Comparison of ENCODE assay signal across 8 mouse cellular contexts in genomic region chrX:102156618-102157422, GRCm38 (mm10). TPM values are rescaled to one million over a fixed set of nuclear protein-coding genes. Genes with fewer than 3 reads are reported as not detected.
DNase-seq lines count a peak whose midpoint lies in the region; ATAC-seq lines count a peak whose summit lies in the region.

TSS of gene Ercc6l (minus strand) at chrX:102157091.

- peak within 1 kb of the TSS; percentile 88 for H3K27ac ChIP-seq in forebrain, embryonic 10.5 days
- H3K27ac ChIP-seq in heart, embryonic 16.5 days (ENCODE audit: low read length), result peak within 1 kb of the TSS; percentile 68
- H3K27ac ChIP-seq in liver, embryonic 15.5 days (replicated peaks), result peak within 1 kb of the TSS; percentile 80
- no peak within 1 kb of the TSS for H3K27ac ChIP-seq in neural tube, embryonic 12.5 days

- peaks cover 4% of the 10 kb centered on the region; the same call in 1 of the 2 replicates for H3K9me3 ChIP-seq in forebrain, embryonic 10.5 days
- H3K9me3 ChIP-seq in heart, embryonic 16.5 days (replicated peaks; ENCODE audit: control insufficient read depth, low read length), result no peaks in the 10 kb centered on the region
- no peaks in the 10 kb centered on the region for H3K9me3 ChIP-seq in liver, embryonic 15.5 days (replicated peaks)
- H3K9me3 ChIP-seq in neural tube, embryonic 12.5 days, result no peaks in the 10 kb centered on the region

- peaks cover 5% of the 10 kb centered on the region for H3K27me3 ChIP-seq in forebrain, embryonic 10.5 days (ENCODE audit: poor library complexity, severe bottlenecking)
- no peaks in the 10 kb centered on the region for H3K27me3 ChIP-seq in heart, embryonic 16.5 days (ENCODE audit: control insufficient read depth, insufficient read depth, low read length)
- H3K27me3 ChIP-seq in liver, embryonic 15.5 days, result no peaks in the 10 kb centered on the region
- H3K27me3 ChIP-seq in neural tube, embryonic 12.5 days (replicated peaks), result no peaks in the 10 kb centered on the region

- no peaks in the 10 kb centered on the region for H3K4me1 ChIP-seq in forebrain, embryonic 10.5 days
- H3K4me1 ChIP-seq in heart, embryonic 16.5 days (ENCODE audit: control insufficient read depth, insufficient read depth, low read length), result no peaks in the 10 kb centered on the region
- peaks cover 7% of the 10 kb centered on the region; the same call in 1 of the 2 replicates for H3K4me1 ChIP-seq in liver, embryonic 15.5 days (replicated peaks)
- H3K4me1 ChIP-seq in neural tube, embryonic 12.5 days, result no peaks in the 10 kb centered on the region

- peak; percentile 78 for DNase-seq in c-Kit-negative CD71-positive TER-119-positive erythroid progenitor cells, embryonic 14.5 days (ENCODE audit: low read depth, low spot score)
- DNase-seq in forebrain, embryonic 10.5 days (ENCODE audit: extremely low spot score, low spot score), result peak; percentile 84
- peak; percentile 90 to 95 for DNase-seq in kidney, postnatal 36 days
- DNase-seq in telencephalon, adult 2 months (ENCODE audit: low read depth, low spot score), result peak; percentile 81

- H3K9ac ChIP-seq in heart, embryonic 16.5 days (ENCODE audit: low read length), result peak within 1 kb of the TSS; percentile 76
- H3K9ac ChIP-seq in liver, embryonic 15.5 days, result peak within 1 kb of the TSS; percentile 70
- H3K9ac ChIP-seq in neural tube, embryonic 12.5 days, result peak within 1 kb of the TSS; percentile 22; the same call in 1 of the 2 replicates

- H3K4me2 ChIP-seq in heart, embryonic 16.5 days (ENCODE audit: low read depth, low read length), result peak within 1 kb of the TSS; percentile 63
- H3K4me2 ChIP-seq in liver, embryonic 15.5 days, result peak within 1 kb of the TSS; percentile 63
- H3K4me2 ChIP-seq in neural tube, embryonic 12.5 days (replicated peaks), result peak within 1 kb of the TSS; percentile 54

- H3K4me3 ChIP-seq in forebrain, embryonic 10.5 days, result peak within 1 kb of the TSS; percentile 60
- peak within 1 kb of the TSS; percentile 66 for H3K4me3 ChIP-seq in heart, embryonic 16.5 days (ENCODE audit: low read length)
- peak within 1 kb of the TSS; percentile 72 for H3K4me3 ChIP-seq in liver, embryonic 15.5 days (replicated peaks)
- peak within 1 kb of the TSS; percentile 38 for H3K4me3 ChIP-seq in neural tube, embryonic 12.5 days

- H3K36me3 ChIP-seq in forebrain, embryonic 10.5 days (replicated peaks), result peaks cover 29% of the 10 kb centered on the region
- H3K36me3 ChIP-seq in heart, embryonic 16.5 days (ENCODE audit: control insufficient read depth, insufficient read depth), result no peaks in the 10 kb centered on the region
- 0 out of 2 replicates have a peak, but pooled peaks cover 2% of the 10 kb centered on the region for H3K36me3 ChIP-seq in liver, embryonic 15.5 days (replicated peaks)
- no peaks in the 10 kb centered on the region for H3K36me3 ChIP-seq in neural tube, embryonic 12.5 days

- ATAC-seq in CD4-positive, CD25-positive, alpha-beta regulatory T cell, adult 4 months, result peak; percentile 95
- peak; percentile 98 for ATAC-seq in heart, embryonic 16.5 days (replicated peaks; ENCODE audit: extremely low read depth, insufficient read depth, low FRiP score)
- ATAC-seq in liver, embryonic 15.5 days (ENCODE audit: insufficient read depth), result peak; percentile 99
- ATAC-seq in neural tube, embryonic 12.5 days (ENCODE audit: low FRiP score, low read depth), result peak; percentile 99

- WGBS in forebrain, embryonic 10.5 days, result 14% methylated on average over 42 of the region's 42 CpGs
- 12% methylated on average over 42 of the region's 42 CpGs for WGBS in heart, embryonic 16.5 days
- WGBS in liver, embryonic 15.5 days (ENCODE audit: insufficient replicate concordance), result 12% methylated on average over 42 of the region's 42 CpGs
- WGBS in neural tube, embryonic 12.5 days, result 15% methylated on average over 42 of the region's 42 CpGs

RNA-seq across cellular contexts. Expression of gene Ercc6l, which starts in this region (rescaled TPM):
- polyA plus RNA-seq in CD4-positive, CD25-positive, alpha-beta regulatory T cell, adult 4 months (2017; shearing (Covaris generic)), result 1 to 10 TPM; 1.4 to 3.7 TPM
- 24.9 and 25.9 TPM in 2 replicates for polyA plus RNA-seq in forebrain, embryonic 10.5 days (2016; fragmentation: Nextera tagmentation; extraction: Ambion mirVana)
- polyA plus RNA-seq in heart, embryonic 16.5 days (2015; fragmentation: Nextera tagmentation; extraction: Ambion mirVana), result 7.8 and 7.9 TPM in 2 replicates
- polyA plus RNA-seq in liver, embryonic 15.5 days (2015; fragmentation: Nextera tagmentation; extraction: Ambion mirVana), result 9.2 and 9.6 TPM in 2 replicates
- polyA plus RNA-seq in neural tube, embryonic 12.5 days (2016; fragmentation: Nextera tagmentation; extraction: Ambion mirVana), result 8.7 and 8.8 TPM in 2 replicates

Comparison
In these comparisons a context has a peak if more than half of its experiments do, and no peak if none do; other contexts are left out.
1. H3K9ac ChIP-seq: peak in every context shown above with its lines; median percentile 76 in heart, embryonic 16.5 days; 70 in liver, embryonic 15.5 days; 22 in neural tube, embryonic 12.5 days.